Mouse (Mus musculus) limb, embryonic 10.5 days (tissue): Measurements from ENCODE around the gene Krt80. TPM values are rescaled to one million over a fixed set of nuclear protein-coding genes. Genes with fewer than 3 reads are reported as not detected.

Source experiments
- DNase-seq: peaks from one replicate; pipeline ENCODE4 v3.0.0-alpha.2; 2017; ENCODE audit warnings: low spot score
- H3K27ac ChIP-seq: fragments of 300-500 bp; sonication (generic); 2 replicates; pipeline ENCODE4 v1.5.1; 2016; ENCODE audit warnings: mild to moderate bottlenecking
- H3K27me3 ChIP-seq: fragments of 300-500 bp; sonication (generic); 2 replicates; pipeline ENCODE4 v1.6.1; 2016; ENCODE audit warnings: low read depth, mild to moderate bottlenecking; ENCODE audit not compliant: poor library complexity, severe bottlenecking
- H3K36me3 ChIP-seq: fragments of 300-500 bp; sonication (generic); 2 replicates; pipeline ENCODE4 v1.6.1; 2016; ENCODE audit warnings: mild to moderate bottlenecking, moderate library complexity
- H3K4me1 ChIP-seq: fragments of 300-500 bp; sonication (generic); 2 replicates; pipeline ENCODE4 v1.6.1; 2016
- H3K4me3 ChIP-seq: fragments of 300-500 bp; sonication (generic); 2 replicates; pipeline ENCODE4 v1.5.1; 2016; ENCODE audit warnings: mild to moderate bottlenecking, moderate library complexity
- H3K9me3 ChIP-seq: fragments of 300-500 bp; sonication (generic); replicated peaks from 2 replicates; pipeline ENCODE4 v1.6.1; 2016; ENCODE audit warnings: mild to moderate bottlenecking
- WGBS: fragments of 180-500 bp; shearing (Covaris S2); methylation state at CpG from one replicate; pipeline ENCODE4 v1.1.7; 2016; 5-methylcytosine and 5-hydroxymethylcytosine counted together
- polyA plus RNA-seq: library from polyadenylated mRNA; unstranded; fragments of >200 nt; fragmentation: Nextera tagmentation; extraction: Ambion mirVana; gene quantifications from 2 replicates; pipeline ENCODE4 v1.2.1, GENCODE M21; 2016

The Krt80 gene
- polyA plus RNA-seq, 1 experiment from 2014 or later = 0.23 TPM

GRCm38 (mm10) chr15:101318889-101319765 is 50.8 kb downstream of the Krt80 start:
- WGBS = 72% methylated on average over 14 of the region's 14 CpGs

GRCm38 (mm10) chr15:101317814-101318500 is 52.0 kb downstream of the Krt80 start:
- Histone ChIP-seq H3K36me3 (no peaks in the 10 kb centered on the region), H3K4me3 (no peak overlapping the region), H3K9me3 (no peaks in the 10 kb centered on the region), H3K27me3 (no peaks in the 10 kb centered on the region; the same call in 1 of the 2 replicates), H3K27ac (no peak overlapping the region), H3K4me1 (peaks cover 47% of the 10 kb centered on the region)
- no peak for DNase-seq
- WGBS = 77% methylated on average over 2 of the region's 2 CpGs

More at GRCm38 (mm10) chr15:101318889-101319765, 50.8 kb downstream of the Krt80 start:
- no peaks in the 10 kb centered on the region for H3K9me3 ChIP-seq
- no peaks in the 10 kb centered on the region for H3K36me3 ChIP-seq
- peak overlapping the region; percentile 30; the same call in 1 of the 2 replicates for H3K27ac ChIP-seq
- no peaks in the 10 kb centered on the region; the same call in 1 of the 2 replicates for H3K27me3 ChIP-seq
- DNase-seq = no peak
- no peak overlapping the region for H3K4me3 ChIP-seq
- peaks cover 47% of the 10 kb centered on the region for H3K4me1 ChIP-seq

- no peaks in the 10 kb centered on the region for H3K27me3 ChIP-seq
- no peak for DNase-seq
- peaks cover 47% of the 10 kb centered on the region for H3K4me1 ChIP-seq
- no peaks in the 10 kb centered on the region for H3K36me3 ChIP-seq
- no peak overlapping the region for H3K4me3 ChIP-seq
- H3K9me3 ChIP-seq = no peaks in the 10 kb centered on the region
- 68% methylated on average over 18 of the region's 18 CpGs for WGBS
- peak overlapping the region; percentile 61; the same call in 1 of the 2 replicates for H3K27ac ChIP-seq
Measured at GRCm38 (mm10) chr15:101316913-101317813, 52.8 kb downstream of the Krt80 start.

- no peaks in the 10 kb centered on the region for H3K36me3 ChIP-seq
- H3K9me3 ChIP-seq = no peaks in the 10 kb centered on the region
- H3K4me3 ChIP-seq = peak overlapping the region; percentile 37
- peak overlapping the region; percentile 61; the same call in 1 of the 2 replicates for H3K27ac ChIP-seq
- H3K4me1 ChIP-seq = peaks cover 47% of the 10 kb centered on the region
- DNase-seq = no peak
- 74% methylated on average over 13 of the region's 13 CpGs for WGBS
- H3K27me3 ChIP-seq = no peaks in the 10 kb centered on the region
Measured at GRCm38 (mm10) chr15:101316279-101316912, 53.6 kb downstream of the Krt80 start.

- peak overlapping the region; percentile 37 for H3K4me3 ChIP-seq
- WGBS = 6% methylated on average over 11 of the region's 11 CpGs
- no peaks in the 10 kb centered on the region for H3K9me3 ChIP-seq
- H3K27ac ChIP-seq = peak overlapping the region; percentile 61; the same call in 1 of the 2 replicates
- H3K4me1 ChIP-seq = peaks cover 43% of the 10 kb centered on the region
- H3K36me3 ChIP-seq = no peaks in the 10 kb centered on the region
- DNase-seq = peak; percentile 88
- no peaks in the 10 kb centered on the region for H3K27me3 ChIP-seq
Measured at GRCm38 (mm10) chr15:101315832-101316231, 54.1 kb downstream of the Krt80 start.

- Histone ChIP-seq H3K4me1 (peaks cover 38% of the 10 kb centered on the region), H3K27me3 (no peaks in the 10 kb centered on the region), H3K4me3 (peak overlapping the region; percentile 37; the same call in 1 of the 2 replicates), H3K9me3 (no peaks in the 10 kb centered on the region), H3K36me3 (no peaks in the 10 kb centered on the region), H3K27ac (no peak overlapping the region)
- WGBS = 92% methylated on average over 4 of the region's 4 CpGs
- DNase-seq = no peak
Measured at GRCm38 (mm10) chr15:101315378-101315777, 54.6 kb downstream of the Krt80 start.

GRCm38 (mm10) chr15:101312006-101312405 is 58.0 kb downstream of the Krt80 start:
- H3K4me3 ChIP-seq = no peak overlapping the region
- no peaks in the 10 kb centered on the region for H3K9me3 ChIP-seq
- 84% methylated on average over 6 of the region's 6 CpGs for WGBS

GRCm38 (mm10) chr15:101311087-101311770 is 58.7 kb downstream of the Krt80 start:
- Histone ChIP-seq H3K9me3 (no peaks in the 10 kb centered on the region), H3K4me1 (peaks cover 33% of the 10 kb centered on the region), H3K27me3 (no peaks in the 10 kb centered on the region), H3K36me3 (no peaks in the 10 kb centered on the region), H3K4me3 (no peak overlapping the region), H3K27ac (no peak overlapping the region)
- no peak for DNase-seq
- WGBS = 64% methylated on average over 14 of the region's 15 CpGs

More at GRCm38 (mm10) chr15:101312006-101312405, 58.0 kb downstream of the Krt80 start:
- peaks cover 41% of the 10 kb centered on the region for H3K4me1 ChIP-seq
- H3K36me3 ChIP-seq = no peaks in the 10 kb centered on the region
- H3K27me3 ChIP-seq = no peaks in the 10 kb centered on the region
- DNase-seq = no peak
- H3K27ac ChIP-seq = no peak overlapping the region

GRCm38 (mm10) chr15:101309493-101309892 is 60.5 kb downstream of the Krt80 start:
- DNase-seq = no peak
- Histone ChIP-seq H3K4me3 (no peak overlapping the region), H3K9me3 (no peaks in the 10 kb centered on the region), H3K4me1 (peaks cover 23% of the 10 kb centered on the region), H3K27ac (peak overlapping the region; percentile 61; the same call in 1 of the 2 replicates), H3K36me3 (no peaks in the 10 kb centered on the region), H3K27me3 (no peaks in the 10 kb centered on the region)
- 49% methylated on average over 5 of the region's 5 CpGs for WGBS

- Histone ChIP-seq H3K9me3 (no peaks in the 10 kb centered on the region), H3K27ac (peak overlapping the region; percentile 36; the same call in 1 of the 2 replicates), H3K36me3 (no peaks in the 10 kb centered on the region), H3K27me3 (no peaks in the 10 kb centered on the region), H3K4me3 (no peak overlapping the region), H3K4me1 (peaks cover 23% of the 10 kb centered on the region)
- WGBS = 69% methylated on average over 13 of the region's 13 CpGs
- DNase-seq = no peak
Measured at GRCm38 (mm10) chr15:101308440-101309348, 61.3 kb downstream of the Krt80 start.

GRCm38 (mm10) chr15:101306459-101306858 is 63.5 kb downstream of the Krt80 start:
- H3K9me3 ChIP-seq = no peaks in the 10 kb centered on the region

More at GRCm38 (mm10) chr15:101306459-101306858, 63.5 kb downstream of the Krt80 start:
- WGBS = 96% methylated on average over 4 of the region's 4 CpGs
- no peak for DNase-seq
- no peak overlapping the region for H3K4me3 ChIP-seq
- H3K27ac ChIP-seq = no peak overlapping the region
- no peaks in the 10 kb centered on the region for H3K36me3 ChIP-seq
- peaks cover 23% of the 10 kb centered on the region for H3K4me1 ChIP-seq
- no peaks in the 10 kb centered on the region for H3K27me3 ChIP-seq
